Mouse (Mus musculus) layer of hippocampus, adult 8-10 months (tissue): ENCODE data around the gene Cd84. TPM values are rescaled to one million over a fixed set of nuclear protein-coding genes. Genes with fewer than 3 reads are reported as not detected.

Experiments used
- DNase-seq, 2 experiments: peaks; one replicate each; pipeline ENCODE4 v3.0.0; 2022; ENCODE audit warnings: low spot score in 2 of 2
- total RNA-seq, 4 experiments: library from RNA; stranded (reverse); gene quantifications; 2 replicates each; pipeline ENCODE4 v1.2.4; 2022

Cd84 gene
- total RNA-seq, 4 experiments from 2014 or later: 1.9 to 22.4 (median 11.1) TPM

GRCm38 (mm10) chr1:171915638-171916458, 76.4 kb downstream of the Cd84 start:
- no peak for DNase-seq

- DNase-seq: no peak
Measured at GRCm38 (mm10) chr1:171917305-171918039, 78.0 kb downstream of the Cd84 start, which contains the start of gene Slamf6. Gene Slamf6 (plus strand): TSS chr1:171917515.

GRCm38 (mm10) chr1:171918136-171918920, 78.8 kb downstream of the Cd84 start:
- no peak for DNase-seq

GRCm38 (mm10) chr1:171919193-171919592, 79.7 kb downstream of the Cd84 start:
- DNase-seq: no peak

- DNase-seq: no peak
Measured at GRCm38 (mm10) chr1:171919901-171920510, 80.5 kb downstream of the Cd84 start.

GRCm38 (mm10) chr1:171920989-171921621, 81.6 kb downstream of the Cd84 start:
- DNase-seq: no peak

- no peak for DNase-seq
Measured at GRCm38 (mm10) chr1:171921641-171922040, 82.1 kb downstream of the Cd84 start.

GRCm38 (mm10) chr1:171922844-171923243, 83.3 kb downstream of the Cd84 start:
- DNase-seq: no peak

- DNase-seq: no peak
Measured at GRCm38 (mm10) chr1:171924900-171925299, 85.4 kb downstream of the Cd84 start.

- no peak for DNase-seq
Measured at GRCm38 (mm10) chr1:171933851-171934250, 94.4 kb downstream of the Cd84 start.

- no peak for DNase-seq
Measured at GRCm38 (mm10) chr1:171938952-171939948, 99.8 kb downstream of the Cd84 start.

Other genes with a start within 250 kb of the Cd84 start
- 1 to 10 TPM in 2 of 4 experiments, under 1 TPM in 2; 0.25 to 6.0 (median 2.4) TPM for gene Ly9, start 232.3 kb upstream of the Cd84 start, total RNA-seq
- gene Slamf7, start 186.7 kb upstream of the Cd84 start, total RNA-seq: under 1 TPM in 1 of 4 experiments, not detected in 3; 0.13 TPM
- gene Cd48, start 157.7 kb upstream of the Cd84 start, total RNA-seq: 1 to 10 TPM in 2 of 4 experiments, under 1 TPM in 1, not detected in 1; 0.72 to 8.2 (median 5.9) TPM
- under 1 TPM; 0.13 to 0.31 (median 0.14) TPM for gene Slamf1, start 72.6 kb upstream of the Cd84 start, total RNA-seq
- gene Gm10521, start 56.0 kb downstream of the Cd84 start, total RNA-seq: under 1 TPM in 3 of 4 experiments, not detected in 1; 0.12 to 0.61 (median 0.43) TPM
- gene Slamf6, start 77.8 kb downstream of the Cd84 start, total RNA-seq: 1 to 10 TPM in 1 of 4 experiments, under 1 TPM in 1, not detected in 2; 0.89 to 1.3 TPM
- 10 to 100 TPM; 11.1 to 16.9 (median 14.8) TPM for gene Vangl2, start 188.7 kb downstream of the Cd84 start, total RNA-seq
- gene Nhlh1, start 217.9 kb downstream of the Cd84 start, total RNA-seq: under 1 TPM; 0.58 to 0.98 (median 0.76) TPM
- 100 to 1,000 TPM; 149 to 159 (median 151) TPM for gene Copa, start 242.8 kb downstream of the Cd84 start, total RNA-seq
- gene Ncstn, start 243.1 kb downstream of the Cd84 start, total RNA-seq: 10 to 100 TPM; 63.2 to 72.4 (median 66.6) TPM